Mouse (Mus musculus): ENCODE measurements around the gene Ddias. TPM values are rescaled to one million over a fixed set of nuclear protein-coding genes. Genes with fewer than 3 reads are reported as not detected.

The Ddias gene
- total RNA-seq, 1 experiment = 37.8 TPM

DNA sequence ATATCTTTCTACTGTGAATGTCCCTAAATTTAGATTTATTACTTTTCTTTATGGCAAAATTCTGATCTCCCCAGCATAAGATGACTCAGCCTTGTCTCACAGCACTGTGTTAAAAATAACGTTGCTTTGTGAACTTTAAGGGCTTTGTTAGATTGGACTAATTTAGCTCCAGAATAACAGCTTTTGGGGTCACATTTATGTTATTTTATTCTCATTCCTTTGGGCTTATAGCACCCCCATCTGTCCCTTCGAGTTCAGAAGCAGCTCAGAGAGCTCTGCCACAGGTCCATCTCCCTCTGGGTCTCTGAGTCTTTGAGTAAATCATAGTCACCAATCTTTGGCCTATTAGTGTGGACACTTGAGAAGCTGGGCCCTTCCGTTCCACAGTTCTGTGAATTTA is 36.1 kb downstream of the Ddias start:
- Histone ChIP-seq H3K9ac (ENCODE audit: insufficient read depth, low read depth, low read length, poor library complexity, severe bottlenecking) (no peak overlapping the region), H3K27ac (ENCODE audit: insufficient read depth, low read depth, low read length, poor library complexity, severe bottlenecking) (no peak overlapping the region), H3K4me3 (ENCODE audit: insufficient read depth in 1 of 2, low read depth in 1 of 2, low read length in 2 of 2, poor library complexity in 1 of 2, severe bottlenecking in 1 of 2) (no peak overlapping the region), H3K9me3 (ENCODE audit: control insufficient read depth, insufficient read depth, low read depth, low read length) (no peaks in the 10 kb centered on the region), H3K4me1 (ENCODE audit: control insufficient read depth in 2 of 2, insufficient read depth in 2 of 2, low read length in 2 of 2, poor library complexity in 1 of 2) (no peaks in the 10 kb centered on the region), H3K36me3 (ENCODE audit: control insufficient read depth, insufficient read depth, low read length, poor library complexity, severe bottlenecking) (no peaks in the 10 kb centered on the region)
- TF ChIP-seq ZNF384 (IDR thresholded peaks at IDR 0.05; ENCODE audit: low read depth, low read length) (no peak), ZC3H11A (IDR thresholded peaks at IDR 0.05; ENCODE audit: borderline replicate concordance, low read depth, low read length) (no peak), HCFC1 (IDR thresholded peaks at IDR 0.05; ENCODE audit: borderline replicate concordance, insufficient read depth, low read length) (no peak), CHD2 (IDR thresholded peaks at IDR 0.05; ENCODE audit: low read depth, low read length) (no peak), MAFK (IDR thresholded peaks at IDR 0.05; ENCODE audit: insufficient read depth, low read depth, low read length) (no peak)
- DNase-seq (ENCODE audit: low read depth, low spot score) = no peak
- in situ Hi-C loops (cut with MboI; ENCODE audit: low sequenced_read_pairs in 2 of 2, unreplicated experiment in 2 of 2) = no loop called here

DNA sequence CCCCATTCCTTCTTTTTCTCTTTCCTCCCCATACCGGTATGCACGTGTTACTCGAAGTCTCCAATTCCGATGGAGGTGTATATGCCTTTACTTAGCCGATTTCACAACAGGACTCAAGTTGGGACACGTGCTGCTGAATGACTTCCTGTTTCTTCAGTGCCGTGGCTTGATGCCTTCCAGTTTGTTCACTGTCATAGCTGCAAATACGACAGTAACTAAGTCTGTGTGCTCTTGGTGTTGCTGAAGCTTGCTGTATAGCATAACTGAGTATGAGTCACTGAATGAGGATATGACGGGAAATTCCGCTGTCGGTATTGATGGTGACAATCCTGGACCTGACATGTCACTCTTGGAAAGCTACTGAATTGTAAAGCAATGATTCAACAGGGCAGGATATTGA is 36.8 kb downstream of the Ddias start:
- H3K9ac ChIP-seq (ENCODE audit: insufficient read depth, low read depth, low read length, poor library complexity, severe bottlenecking) = no peak overlapping the region
- no peaks in the 10 kb centered on the region for H3K4me1 ChIP-seq (ENCODE audit: control insufficient read depth in 2 of 2, insufficient read depth in 2 of 2, low read length in 2 of 2, poor library complexity in 1 of 2)
- no peaks in the 10 kb centered on the region for H3K9me3 ChIP-seq (ENCODE audit: control insufficient read depth, insufficient read depth, low read depth, low read length)
- H3K36me3 ChIP-seq (ENCODE audit: control insufficient read depth, insufficient read depth, low read length, poor library complexity, severe bottlenecking) = no peaks in the 10 kb centered on the region
- DNase-seq (ENCODE audit: low read depth, low spot score) = no peak
- no peak for TF ChIP-seq HCFC1 (IDR thresholded peaks at IDR 0.05; ENCODE audit: borderline replicate concordance, insufficient read depth, low read length)
- TF ChIP-seq CHD2 (IDR thresholded peaks at IDR 0.05; ENCODE audit: low read depth, low read length) = no peak
- no peak for TF ChIP-seq MAFK (IDR thresholded peaks at IDR 0.05; ENCODE audit: insufficient read depth, low read depth, low read length)
- no peak for TF ChIP-seq ZNF384 (IDR thresholded peaks at IDR 0.05; ENCODE audit: low read depth, low read length)
- TF ChIP-seq ZC3H11A (IDR thresholded peaks at IDR 0.05; ENCODE audit: borderline replicate concordance, low read depth, low read length) = no peak
- no peak overlapping the region for H3K4me3 ChIP-seq (ENCODE audit: insufficient read depth in 1 of 2, low read depth in 1 of 2, low read length in 2 of 2, poor library complexity in 1 of 2, severe bottlenecking in 1 of 2)
- no peak overlapping the region for H3K27ac ChIP-seq (ENCODE audit: insufficient read depth, low read depth, low read length, poor library complexity, severe bottlenecking)
- in situ Hi-C loops (cut with MboI; ENCODE audit: low sequenced_read_pairs in 2 of 2, unreplicated experiment in 2 of 2) = no loop called here

DNA sequence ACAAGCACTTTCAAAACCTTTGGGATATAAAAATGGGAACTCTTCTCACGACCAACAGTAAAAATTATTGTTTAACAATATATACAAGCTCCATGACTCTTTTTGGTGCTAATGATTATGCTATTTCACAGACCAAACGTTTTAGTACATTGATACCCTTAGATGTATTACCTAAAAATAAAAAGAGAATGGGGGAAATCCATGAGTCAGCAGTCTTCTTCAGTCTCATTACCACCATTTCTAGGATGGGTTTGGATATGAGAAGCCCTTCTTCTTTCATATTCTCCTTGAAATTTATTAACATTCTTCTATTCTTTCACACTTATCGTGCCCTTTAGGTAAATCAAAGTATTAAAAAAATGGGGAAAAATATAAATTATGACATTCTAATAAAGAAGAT is 37.6 kb downstream of the Ddias start:
- H3K4me1 ChIP-seq (ENCODE audit: control insufficient read depth in 2 of 2, insufficient read depth in 2 of 2, low read length in 2 of 2, poor library complexity in 1 of 2) = no peaks in the 10 kb centered on the region
- DNase-seq (ENCODE audit: low read depth, low spot score) = no peak
- TF ChIP-seq MAFK (IDR thresholded peaks at IDR 0.05; ENCODE audit: insufficient read depth, low read depth, low read length) (peak; percentile 51; the same call in 1 of the 2 replicates), ZC3H11A (IDR thresholded peaks at IDR 0.05; ENCODE audit: borderline replicate concordance, low read depth, low read length) (no peak)
- no peaks in the 10 kb centered on the region for H3K36me3 ChIP-seq (ENCODE audit: control insufficient read depth, insufficient read depth, low read length, poor library complexity, severe bottlenecking)
- no peak overlapping the region for H3K4me3 ChIP-seq (ENCODE audit: insufficient read depth in 1 of 2, low read depth in 1 of 2, low read length in 2 of 2, poor library complexity in 1 of 2, severe bottlenecking in 1 of 2)
- H3K27ac ChIP-seq (ENCODE audit: insufficient read depth, low read depth, low read length, poor library complexity, severe bottlenecking) = no peak overlapping the region
- no peak overlapping the region for H3K9ac ChIP-seq (ENCODE audit: insufficient read depth, low read depth, low read length, poor library complexity, severe bottlenecking)
- H3K9me3 ChIP-seq (ENCODE audit: control insufficient read depth, insufficient read depth, low read depth, low read length) = no peaks in the 10 kb centered on the region
- in situ Hi-C loops (cut with MboI; ENCODE audit: low sequenced_read_pairs in 2 of 2, unreplicated experiment in 2 of 2) = no loop called here

DNA sequence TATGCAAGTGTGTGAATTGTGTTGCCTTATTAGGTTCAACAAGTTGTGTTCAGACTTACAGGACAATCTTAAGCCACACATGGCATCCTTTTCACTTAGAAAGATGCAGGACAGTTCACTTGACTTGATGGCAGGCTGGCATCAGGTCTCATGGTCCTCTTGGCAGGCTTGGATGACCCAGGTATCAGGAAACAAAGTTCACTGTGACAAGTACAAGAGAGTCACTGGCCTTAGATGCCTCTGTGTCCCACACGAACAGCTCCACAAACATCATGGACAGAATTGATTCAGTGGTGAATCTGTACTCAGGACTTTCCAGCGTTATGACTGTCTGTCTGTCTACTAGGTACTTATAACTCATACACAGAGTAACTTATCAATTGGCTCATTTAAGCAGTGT is 39.7 kb downstream of the Ddias start:
- Histone ChIP-seq H3K4me1 (ENCODE audit: control insufficient read depth in 2 of 2, insufficient read depth in 2 of 2, low read length in 2 of 2, poor library complexity in 1 of 2) (no peaks in the 10 kb centered on the region), H3K9me3 (ENCODE audit: control insufficient read depth, insufficient read depth, low read depth, low read length) (no peaks in the 10 kb centered on the region), H3K36me3 (ENCODE audit: control insufficient read depth, insufficient read depth, low read length, poor library complexity, severe bottlenecking) (no peaks in the 10 kb centered on the region), H3K9ac (ENCODE audit: insufficient read depth, low read depth, low read length, poor library complexity, severe bottlenecking) (no peak overlapping the region), H3K4me3 (ENCODE audit: insufficient read depth in 1 of 2, low read depth in 1 of 2, low read length in 2 of 2, poor library complexity in 1 of 2, severe bottlenecking in 1 of 2) (no peak overlapping the region), H3K27ac (ENCODE audit: insufficient read depth, low read depth, low read length, poor library complexity, severe bottlenecking) (no peak overlapping the region)
- DNase-seq (ENCODE audit: low read depth, low spot score) = no peak
- in situ Hi-C loops (cut with MboI; ENCODE audit: low sequenced_read_pairs in 2 of 2, unreplicated experiment in 2 of 2) = no loop called here
- no peak for TF ChIP-seq HCFC1 (IDR thresholded peaks at IDR 0.05; ENCODE audit: borderline replicate concordance, insufficient read depth, low read length)
- no peak for TF ChIP-seq ZNF384 (IDR thresholded peaks at IDR 0.05; ENCODE audit: low read depth, low read length)
- no peak for TF ChIP-seq CHD2 (IDR thresholded peaks at IDR 0.05; ENCODE audit: low read depth, low read length)
- no peak for TF ChIP-seq MAFK (IDR thresholded peaks at IDR 0.05; ENCODE audit: insufficient read depth, low read depth, low read length)

DNA sequence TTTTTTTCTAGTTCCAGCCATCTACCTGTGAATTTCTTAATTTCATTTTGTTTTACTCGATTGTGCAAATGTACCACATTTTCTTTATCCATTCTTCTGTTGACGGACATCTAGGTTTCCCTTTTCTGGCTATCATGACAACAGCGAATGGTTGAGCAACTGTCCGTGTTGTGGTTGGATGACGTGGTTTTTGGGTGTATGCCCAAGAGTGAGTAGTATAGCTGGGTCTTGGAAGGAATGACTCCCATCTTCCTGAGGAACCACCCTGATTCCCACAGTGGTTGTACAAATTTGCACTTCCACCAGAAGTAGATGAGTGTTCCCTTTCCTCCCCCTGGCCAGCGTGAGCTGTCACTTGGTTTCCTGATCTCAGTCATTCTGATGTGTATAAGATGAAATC is 41.7 kb downstream of the Ddias start:
- no peak overlapping the region for H3K27ac ChIP-seq (ENCODE audit: insufficient read depth, low read depth, low read length, poor library complexity, severe bottlenecking)
- H3K4me3 ChIP-seq (ENCODE audit: insufficient read depth in 1 of 2, low read depth in 1 of 2, low read length in 2 of 2, poor library complexity in 1 of 2, severe bottlenecking in 1 of 2) = no peak overlapping the region
- in situ Hi-C loops (cut with MboI; ENCODE audit: low sequenced_read_pairs in 2 of 2, unreplicated experiment in 2 of 2) = no loop called here
- no peak for DNase-seq (ENCODE audit: low read depth, low spot score)
- no peaks in the 10 kb centered on the region for H3K36me3 ChIP-seq (ENCODE audit: control insufficient read depth, insufficient read depth, low read length, poor library complexity, severe bottlenecking)
- no peaks in the 10 kb centered on the region for H3K4me1 ChIP-seq (ENCODE audit: control insufficient read depth in 2 of 2, insufficient read depth in 2 of 2, low read length in 2 of 2, poor library complexity in 1 of 2)
- H3K9ac ChIP-seq (ENCODE audit: insufficient read depth, low read depth, low read length, poor library complexity, severe bottlenecking) = no peak overlapping the region
- TF ChIP-seq ZNF384 (IDR thresholded peaks at IDR 0.05; ENCODE audit: low read depth, low read length) (no peak), HCFC1 (IDR thresholded peaks at IDR 0.05; ENCODE audit: borderline replicate concordance, insufficient read depth, low read length) (no peak), MAFK (IDR thresholded peaks at IDR 0.05; ENCODE audit: insufficient read depth, low read depth, low read length) (no peak), ZC3H11A (IDR thresholded peaks at IDR 0.05; ENCODE audit: borderline replicate concordance, low read depth, low read length) (no peak), CHD2 (IDR thresholded peaks at IDR 0.05; ENCODE audit: low read depth, low read length) (no peak)
- no peaks in the 10 kb centered on the region for H3K9me3 ChIP-seq (ENCODE audit: control insufficient read depth, insufficient read depth, low read depth, low read length)

Measured in ES-E14 (cell line).